Mouse (Mus musculus) midbrain, embryonic 15.5 days (tissue): ENCODE data around the gene Setd7. TPM values are rescaled to one million over a fixed set of nuclear protein-coding genes. Genes with fewer than 3 reads are reported as not detected.

Source experiments
- ATAC-seq: fragments of 200-750 bp; cut with Nextera tagmentation; replicated peaks from 2 replicates; pipeline ENCODE4 v1.8.0; 2017; ENCODE audit warnings: moderate TSS enrichment
- H3K27ac ChIP-seq: fragments of 300-500 bp; sonication (generic); 2 replicates; pipeline ENCODE4 v1.5.1; 2015; ENCODE audit warnings: mild to moderate bottlenecking, inconsistent platforms
- H3K27me3 ChIP-seq: fragments of 300-500 bp; sonication (generic); replicated peaks from 2 replicates; pipeline ENCODE4 v1.6.1; 2015; ENCODE audit warnings: inconsistent platforms
- H3K36me3 ChIP-seq: fragments of 300-500 bp; sonication (generic); replicated peaks from 2 replicates; pipeline ENCODE4 v1.6.1; 2015; ENCODE audit warnings: inconsistent platforms
- H3K4me1 ChIP-seq: fragments of 300-500 bp; sonication (generic); 2 replicates; pipeline ENCODE4 v1.6.1; 2015; ENCODE audit warnings: inconsistent platforms
- H3K4me2 ChIP-seq: fragments of 300-500 bp; sonication (generic); 2 replicates; pipeline ENCODE4 v1.6.1; 2015; ENCODE audit warnings: inconsistent platforms, mild to moderate bottlenecking, moderate library complexity
- H3K4me3 ChIP-seq: fragments of 300-500 bp; sonication (generic); 2 replicates; pipeline ENCODE4 v1.5.1; 2015; ENCODE audit warnings: mild to moderate bottlenecking, inconsistent platforms
- H3K9ac ChIP-seq: fragments of 300-500 bp; sonication (generic); 2 replicates; pipeline ENCODE4 v1.6.1; 2015; ENCODE audit warnings: mild to moderate bottlenecking, inconsistent platforms
- H3K9me3 ChIP-seq: fragments of 300-500 bp; sonication (generic); 2 replicates; pipeline ENCODE4 v1.6.1; 2016; ENCODE audit warnings: inconsistent platforms
- WGBS: fragments of 180-500 bp; shearing (Covaris S2); methylation state at CpG from one replicate; pipeline ENCODE4 v1.1.7; 2015; ENCODE audit warnings: mixed read lengths; 5-methylcytosine and 5-hydroxymethylcytosine counted together
- polyA plus RNA-seq: library from polyadenylated mRNA; unstranded; fragments of >200 nt; fragmentation: Nextera tagmentation; extraction: Ambion mirVana; gene quantifications from 2 replicates; pipeline ENCODE4 v1.2.1, GENCODE M21; 2015

The Setd7 gene
- polyA plus RNA-seq, 1 experiment from 2014 or later = 3.7 TPM

DNA sequence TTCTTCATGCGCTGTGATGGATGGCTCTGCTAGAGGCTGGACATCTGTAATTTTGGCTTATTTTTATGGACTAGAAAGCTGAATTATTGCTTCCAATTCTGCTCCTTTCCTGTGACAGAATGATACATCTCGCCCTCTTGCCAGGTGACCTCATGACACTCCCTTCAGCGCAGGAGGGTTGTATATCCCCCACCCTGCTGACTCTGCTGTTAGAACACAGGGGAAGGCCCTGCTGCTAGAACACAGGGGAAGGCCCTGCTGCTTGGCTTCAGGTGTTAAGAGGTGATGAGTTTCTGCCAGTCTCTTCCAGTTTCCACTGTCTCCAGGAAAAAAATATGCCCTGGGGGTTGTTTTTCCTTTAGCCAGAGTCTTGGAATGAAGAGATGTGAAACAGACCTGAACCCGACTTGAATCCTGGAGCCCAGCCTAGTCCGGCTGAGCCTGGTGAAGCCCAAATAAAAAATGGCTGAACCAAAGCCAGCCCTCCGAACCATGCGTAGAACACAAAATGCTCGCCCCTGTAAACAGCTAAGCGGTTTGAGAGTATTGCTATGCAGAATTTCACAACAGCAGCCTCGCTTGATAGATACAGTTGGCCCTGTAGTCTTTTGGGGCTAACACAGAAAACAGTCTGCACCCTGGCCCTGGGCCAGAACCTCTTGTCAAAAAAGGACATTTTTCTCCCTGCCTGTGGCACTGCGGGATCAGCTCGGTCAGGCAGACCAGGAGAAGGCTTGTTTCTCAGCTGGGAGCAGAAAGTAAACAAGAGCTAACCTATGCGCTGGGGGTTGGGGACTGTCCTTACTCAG is 29.0 kb downstream of the Setd7 start:
- WGBS = 81% methylated on average over 13 of the region's 13 CpGs
- Histone ChIP-seq H3K9ac (no peak overlapping the region), H3K4me3 (no peak overlapping the region), H3K36me3 (peaks cover 27% of the 10 kb centered on the region), H3K4me2 (no peak overlapping the region), H3K9me3 (no peaks in the 10 kb centered on the region), H3K27me3 (no peaks in the 10 kb centered on the region), H3K27ac (peak overlapping the region; percentile 42; the same call in 1 of the 2 replicates), H3K4me1 (no peaks in the 10 kb centered on the region)
- ATAC-seq = peak; percentile 45; the same call in 1 of the 2 replicates

DNA sequence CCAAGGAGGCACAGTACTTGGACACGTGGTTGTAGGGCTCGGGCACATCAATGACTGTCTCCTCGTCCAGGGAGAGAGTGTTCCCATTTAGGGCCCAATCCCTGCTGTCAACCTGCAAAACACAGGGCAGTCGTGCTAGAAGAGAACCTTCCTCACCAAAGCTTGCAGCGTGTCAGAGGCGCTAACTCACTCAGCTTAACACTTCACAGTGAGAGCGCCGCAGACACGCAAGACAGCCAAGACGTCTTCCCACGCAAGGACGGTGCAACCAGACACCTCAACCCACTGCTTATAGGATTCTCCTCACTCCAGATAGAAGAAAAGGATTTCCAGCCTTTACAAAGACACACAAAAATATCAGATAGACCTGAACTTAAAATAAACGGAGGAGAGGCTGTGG is 33.8 kb downstream of the Setd7 start:
- H3K4me3 ChIP-seq = no peak overlapping the region
- H3K27ac ChIP-seq = no peak overlapping the region
- H3K9me3 ChIP-seq = no peaks in the 10 kb centered on the region
- WGBS = 93% methylated on average over 13 of the region's 13 CpGs
- no peak overlapping the region for H3K4me2 ChIP-seq
- ATAC-seq = no peak
- no peak overlapping the region for H3K9ac ChIP-seq
- H3K4me1 ChIP-seq = no peaks in the 10 kb centered on the region
- no peaks in the 10 kb centered on the region for H3K27me3 ChIP-seq
- H3K36me3 ChIP-seq = peaks cover 43% of the 10 kb centered on the region

DNA sequence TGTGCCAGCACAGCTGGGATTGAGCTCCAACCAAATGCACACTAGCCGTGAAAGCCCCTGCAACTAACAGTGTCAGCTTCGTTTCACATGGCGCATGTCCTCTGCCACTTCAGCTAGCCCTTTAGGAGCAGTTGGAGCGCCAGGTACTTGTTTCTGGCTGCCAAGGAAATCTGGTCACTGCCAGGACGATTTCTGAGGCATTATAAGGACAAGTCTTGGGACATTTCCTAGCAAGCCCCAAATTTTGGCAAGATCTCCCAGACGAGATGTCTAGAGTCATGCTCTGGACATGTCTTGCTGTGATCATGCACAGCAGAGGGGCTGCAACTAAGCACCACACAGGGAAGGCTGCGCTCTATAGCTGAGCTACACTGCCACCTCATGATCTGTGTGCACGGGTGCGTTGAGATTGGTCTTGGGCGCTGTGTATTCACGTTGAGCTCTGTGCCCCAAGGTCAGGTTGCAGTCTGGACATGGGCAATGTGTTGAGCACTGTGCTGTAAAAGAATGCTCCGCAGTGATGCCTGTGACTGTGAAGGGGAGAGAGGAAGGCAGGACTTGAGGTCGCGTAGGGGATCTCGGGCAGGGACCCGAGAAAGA is 35.4 kb downstream of the Setd7 start:
- Histone ChIP-seq H3K4me2 (no peak overlapping the region), H3K9ac (no peak overlapping the region), H3K27ac (no peak overlapping the region), H3K27me3 (no peaks in the 10 kb centered on the region), H3K4me3 (no peak overlapping the region), H3K36me3 (peaks cover 40% of the 10 kb centered on the region), H3K9me3 (no peaks in the 10 kb centered on the region), H3K4me1 (no peaks in the 10 kb centered on the region)
- ATAC-seq = no peak
- WGBS = 87% methylated on average over 16 of the region's 16 CpGs

DNA sequence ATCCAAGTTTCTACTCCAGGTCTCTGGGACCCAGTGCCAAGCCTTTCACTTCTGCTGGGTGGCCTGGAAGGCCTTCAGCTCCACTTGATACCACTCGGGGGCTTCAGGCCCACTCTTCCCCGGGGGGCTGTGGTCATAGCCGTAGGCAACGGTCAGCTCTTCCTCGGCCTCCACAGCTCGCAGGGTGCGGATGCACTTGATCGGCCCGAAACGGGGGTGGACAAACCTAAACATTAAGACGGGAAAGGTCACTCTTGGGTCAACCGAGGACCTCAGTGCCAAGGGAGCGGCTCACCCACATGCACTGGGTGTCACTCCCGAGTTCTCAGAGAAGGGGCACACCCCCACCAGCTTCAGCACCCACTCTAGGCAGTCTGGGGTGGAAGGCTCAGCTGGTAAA is 39.4 kb downstream of the Setd7 start:
- H3K4me3 ChIP-seq = no peak overlapping the region
- no peak for ATAC-seq
- no peaks in the 10 kb centered on the region for H3K9me3 ChIP-seq
- no peaks in the 10 kb centered on the region for H3K27me3 ChIP-seq
- H3K27ac ChIP-seq = no peak overlapping the region
- peaks cover 39% of the 10 kb centered on the region for H3K36me3 ChIP-seq
- no peaks in the 10 kb centered on the region for H3K4me1 ChIP-seq
- no peak overlapping the region for H3K9ac ChIP-seq
- whole genome bisulfite sequencing = 95% methylated on average over 14 of the region's 14 CpGs
- no peak overlapping the region for H3K4me2 ChIP-seq

DNA sequence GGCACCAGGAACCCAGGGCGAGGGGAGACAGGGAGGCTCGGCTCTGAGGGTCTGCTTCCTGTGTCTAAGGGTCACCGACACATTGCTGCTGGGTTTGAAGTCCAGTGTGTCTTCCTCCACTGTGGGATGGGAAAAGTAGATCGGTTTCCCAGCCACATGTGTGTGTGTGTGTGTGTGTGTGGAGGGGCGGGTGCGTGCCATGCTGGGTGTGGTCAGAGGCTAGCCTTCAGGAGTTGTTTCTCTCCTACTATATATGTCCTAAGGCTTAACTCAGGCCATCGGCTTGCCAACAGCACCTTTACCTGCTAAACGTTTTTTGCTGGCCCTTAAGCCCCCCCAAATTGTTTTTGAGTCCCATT is 41.9 kb downstream of the Setd7 start:
- WGBS = 74% methylated on average over 8 of the region's 8 CpGs
- no peaks in the 10 kb centered on the region for H3K27me3 ChIP-seq
- H3K4me1 ChIP-seq = no peaks in the 10 kb centered on the region
- no peak overlapping the region for H3K4me3 ChIP-seq
- no peak overlapping the region for H3K9ac ChIP-seq
- no peaks in the 10 kb centered on the region for H3K9me3 ChIP-seq
- H3K4me2 ChIP-seq = no peak overlapping the region
- H3K27ac ChIP-seq = no peak overlapping the region
- no peak for ATAC-seq
- H3K36me3 ChIP-seq = peaks cover 24% of the 10 kb centered on the region

DNA sequence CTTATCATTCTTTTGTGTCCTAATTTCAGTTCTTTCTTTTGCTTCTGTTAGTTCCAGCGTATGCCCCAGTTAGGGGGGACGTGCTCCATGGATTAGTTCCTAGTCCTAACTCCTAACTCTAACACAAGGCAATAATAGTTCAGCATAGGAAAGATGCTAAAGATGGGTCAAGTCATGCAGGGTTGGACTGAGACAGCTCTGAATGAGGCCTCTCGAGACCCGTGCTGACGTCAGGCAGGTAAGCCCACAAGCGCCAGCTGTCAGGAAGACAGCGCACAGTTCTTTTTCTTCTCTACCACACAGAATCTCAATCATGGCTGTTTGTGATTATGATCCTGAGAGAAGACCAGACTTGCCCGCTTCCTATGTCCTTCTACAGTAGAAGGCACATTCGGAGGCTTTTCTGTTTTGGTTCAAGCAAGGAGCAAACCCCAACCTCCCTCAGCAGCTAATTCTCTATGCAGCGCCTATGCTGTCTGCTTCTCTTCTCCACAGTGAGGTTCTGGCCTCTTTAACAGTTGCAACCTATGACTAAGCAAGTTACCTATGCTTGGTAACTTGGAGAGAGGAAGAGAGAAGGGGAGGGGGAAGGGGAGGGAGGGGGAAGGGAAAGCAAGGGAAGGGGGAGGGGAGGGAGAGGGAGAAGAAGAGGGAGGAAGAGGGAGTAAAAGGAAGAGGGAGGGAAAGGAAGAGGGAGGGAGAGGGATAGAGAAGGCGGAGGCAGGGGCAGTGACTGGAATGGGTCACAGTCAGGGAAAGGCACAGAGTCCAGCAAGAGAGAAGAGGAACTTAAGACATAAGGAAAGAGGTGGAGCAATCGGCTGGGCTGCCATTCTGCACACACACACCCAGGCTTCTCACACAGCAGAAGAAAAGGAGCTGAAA is 42.6 kb downstream of the Setd7 start:
- WGBS = 71% methylated on average over 12 of the region's 12 CpGs
- Histone ChIP-seq H3K27me3 (no peaks in the 10 kb centered on the region), H3K36me3 (peaks cover 18% of the 10 kb centered on the region), H3K4me1 (no peaks in the 10 kb centered on the region), H3K4me2 (no peak overlapping the region), H3K27ac (no peak overlapping the region), H3K9me3 (no peaks in the 10 kb centered on the region), H3K4me3 (no peak overlapping the region), H3K9ac (no peak overlapping the region)
- ATAC-seq = no peak

DNA sequence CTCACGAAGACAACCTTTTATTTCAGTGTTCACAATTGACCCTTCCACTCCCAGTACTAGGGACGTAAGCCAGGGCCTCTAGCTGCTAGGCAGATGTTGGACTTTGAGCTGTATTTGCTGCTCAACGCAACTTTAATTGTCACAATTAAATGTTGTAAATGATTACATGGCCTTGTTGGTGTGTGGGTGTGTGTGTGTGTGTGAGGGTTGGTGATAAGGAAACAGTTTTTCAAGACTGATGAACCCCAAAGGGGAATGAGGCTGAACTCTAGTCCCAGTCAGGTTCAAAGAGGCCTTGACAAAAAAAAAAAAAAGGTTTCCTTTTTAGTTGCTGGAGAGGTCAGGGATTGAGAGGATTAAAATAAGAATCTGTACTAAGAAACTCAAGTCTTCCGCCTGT is 43.2 kb downstream of the Setd7 start:
- Histone ChIP-seq H3K27ac (no peak overlapping the region), H3K4me2 (no peak overlapping the region), H3K4me3 (no peak overlapping the region), H3K9ac (no peak overlapping the region), H3K27me3 (no peaks in the 10 kb centered on the region), H3K36me3 (peaks cover 12% of the 10 kb centered on the region; the same call in 1 of the 2 replicates), H3K4me1 (no peaks in the 10 kb centered on the region), H3K9me3 (no peaks in the 10 kb centered on the region)
- 78% methylated on average over 4 of the region's 4 CpGs for WGBS
- no peak for ATAC-seq

DNA sequence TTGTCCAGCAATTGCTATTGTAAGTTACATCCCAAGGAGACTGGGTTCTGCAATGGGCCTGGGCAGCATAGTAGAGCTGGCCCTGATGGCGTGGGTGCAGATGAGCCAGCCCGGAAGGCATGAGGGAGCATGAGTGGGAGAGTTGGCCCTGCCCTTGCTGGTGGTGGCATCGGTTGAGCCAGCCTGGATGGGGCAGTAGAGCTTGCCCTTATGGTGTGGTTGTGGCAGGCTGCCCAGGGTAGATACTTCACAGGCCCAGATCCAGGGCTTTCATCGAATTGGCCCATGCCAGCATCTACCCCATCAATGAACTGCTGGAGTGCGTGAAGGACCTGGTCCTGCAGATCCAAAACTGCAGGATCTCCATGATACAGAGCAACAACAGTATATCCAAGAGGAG is 48.7 kb downstream of the Setd7 start:
- Histone ChIP-seq H3K27ac (no peak overlapping the region), H3K4me1 (no peaks in the 10 kb centered on the region), H3K36me3 (no peaks in the 10 kb centered on the region), H3K4me3 (no peak overlapping the region), H3K4me2 (no peak overlapping the region), H3K9me3 (no peaks in the 10 kb centered on the region), H3K27me3 (no peaks in the 10 kb centered on the region), H3K9ac (no peak overlapping the region)
- WGBS = 94% methylated on average over 5 of the region's 5 CpGs
- no peak for ATAC-seq

DNA sequence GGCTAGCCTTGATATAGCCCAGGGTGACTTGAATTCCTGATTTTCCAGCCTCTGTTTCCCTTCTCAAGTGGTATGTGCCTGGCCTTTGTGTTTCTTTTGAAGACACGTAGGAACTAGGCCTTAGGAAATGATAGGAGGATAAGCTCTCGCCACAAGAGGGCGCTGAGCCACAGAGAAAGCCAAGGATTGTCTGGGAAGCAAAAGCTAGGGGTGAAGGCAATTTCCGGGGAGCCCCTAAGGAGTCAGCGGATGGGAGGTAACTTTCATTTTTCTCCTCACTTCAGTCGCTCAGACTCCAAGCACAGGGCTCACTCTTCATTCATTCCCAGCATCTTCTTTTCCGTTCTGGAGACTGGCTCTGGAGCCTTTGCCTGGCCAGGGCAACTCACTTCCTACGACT is 49.8 kb downstream of the Setd7 start:
- H3K36me3 ChIP-seq = no peaks in the 10 kb centered on the region
- H3K27ac ChIP-seq = no peak overlapping the region
- no peaks in the 10 kb centered on the region for H3K27me3 ChIP-seq
- no peak overlapping the region for H3K4me2 ChIP-seq
- no peak overlapping the region for H3K9ac ChIP-seq
- no peak for ATAC-seq
- WGBS = 29% methylated on average over 8 of the region's 8 CpGs
- no peaks in the 10 kb centered on the region for H3K9me3 ChIP-seq
- H3K4me1 ChIP-seq = no peaks in the 10 kb centered on the region
- H3K4me3 ChIP-seq = no peak overlapping the region

DNA sequence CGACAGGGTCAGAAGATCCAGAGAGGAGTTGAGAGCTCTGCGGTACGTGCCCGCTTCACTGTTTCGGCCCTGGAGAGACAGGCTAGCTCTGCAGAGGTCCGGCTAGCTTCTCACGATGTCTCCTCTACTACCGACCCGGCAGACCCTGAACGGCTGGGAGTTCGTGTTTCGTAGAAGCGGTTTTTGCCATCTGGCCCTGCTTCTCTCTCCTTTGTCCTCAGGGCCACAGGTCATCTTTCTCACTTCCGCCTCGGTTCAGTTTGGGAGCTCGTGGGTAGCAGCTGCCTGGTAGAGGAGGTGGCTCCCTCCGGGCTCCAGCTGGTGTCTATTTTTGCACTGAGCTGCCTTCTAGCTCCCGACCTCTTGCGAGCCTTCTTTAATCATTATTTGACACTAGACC is 55.2 kb downstream of the Setd7 start:
- Histone ChIP-seq H3K9ac (no peak overlapping the region), H3K27me3 (no peaks in the 10 kb centered on the region), H3K4me3 (no peak overlapping the region), H3K36me3 (no peaks in the 10 kb centered on the region), H3K4me2 (no peak overlapping the region), H3K9me3 (no peaks in the 10 kb centered on the region), H3K27ac (no peak overlapping the region), H3K4me1 (no peaks in the 10 kb centered on the region)
- ATAC-seq = no peak
- whole genome bisulfite sequencing = 57% methylated on average over 19 of the region's 19 CpGs

DNA sequence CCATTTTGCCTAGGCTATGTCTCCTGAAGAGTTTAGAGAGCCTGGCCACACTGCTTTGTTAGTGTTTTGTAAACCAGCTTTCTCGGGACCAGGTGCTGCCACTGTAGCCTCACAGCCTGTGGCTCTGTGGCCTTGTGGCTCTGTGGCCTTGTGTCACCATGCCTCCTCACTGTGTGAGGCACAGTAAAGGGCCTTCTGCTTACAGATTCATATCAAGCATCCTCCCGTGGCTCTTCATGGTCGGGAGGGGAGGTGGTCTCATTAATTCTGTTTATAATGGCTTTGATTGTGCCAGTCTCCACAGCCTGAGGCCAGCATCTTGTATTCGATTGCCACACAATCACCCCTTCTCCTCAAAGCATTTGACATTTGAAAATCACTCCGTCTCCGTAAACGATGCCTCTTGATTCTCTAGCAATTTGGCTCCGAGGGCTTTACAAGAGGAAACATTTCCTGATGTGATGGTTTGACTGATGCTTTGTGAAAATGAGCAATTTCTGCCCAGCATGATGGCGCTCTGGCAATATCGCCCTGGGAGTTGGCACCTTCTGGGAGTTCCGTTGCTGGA is 56.2 kb downstream of the Setd7 start:
- 0 out of 2 replicates have a peak, but pooled peaks have one; percentile 20 for ATAC-seq
- Histone ChIP-seq H3K9ac (no peak overlapping the region), H3K27ac (no peak overlapping the region), H3K27me3 (no peaks in the 10 kb centered on the region), H3K4me2 (no peak overlapping the region), H3K36me3 (no peaks in the 10 kb centered on the region), H3K9me3 (no peaks in the 10 kb centered on the region), H3K4me3 (no peak overlapping the region), H3K4me1 (no peaks in the 10 kb centered on the region)
- 51% methylated on average over 11 of the region's 11 CpGs for WGBS

DNA sequence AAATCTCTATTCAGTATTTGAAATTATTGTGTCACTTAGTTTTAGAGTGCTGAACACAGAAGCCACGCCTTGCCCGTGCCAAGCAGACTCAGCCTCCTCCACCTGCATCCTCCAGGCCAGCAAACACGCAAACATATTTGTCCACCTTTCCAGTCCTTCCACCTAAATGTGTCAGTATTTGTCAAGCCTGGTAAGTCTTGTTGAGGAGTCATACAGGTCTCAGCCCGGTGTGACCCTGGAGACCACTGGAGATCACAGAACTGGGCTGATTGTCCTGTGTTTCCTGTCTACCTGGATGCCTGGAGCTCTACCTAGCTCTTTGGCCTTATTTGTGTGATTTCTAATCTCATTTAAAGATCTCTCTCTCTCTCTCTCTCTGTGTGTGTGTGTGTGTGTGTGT is 60.8 kb downstream of the Setd7 start:
- no peak overlapping the region for H3K9ac ChIP-seq
- H3K4me1 ChIP-seq = no peaks in the 10 kb centered on the region
- H3K36me3 ChIP-seq = peaks cover 4% of the 10 kb centered on the region; the same call in 1 of the 2 replicates
- H3K4me2 ChIP-seq = no peak overlapping the region
- H3K27ac ChIP-seq = no peak overlapping the region
- no peak for ATAC-seq
- H3K4me3 ChIP-seq = no peak overlapping the region
- H3K27me3 ChIP-seq = no peaks in the 10 kb centered on the region
- WGBS = 87% methylated on average over 4 of the region's 4 CpGs
- H3K9me3 ChIP-seq = no peaks in the 10 kb centered on the region
